Mouse (Mus musculus) testis, adult 2 months (tissue): ENCODE measurements around the gene Olfr988. TPM values are rescaled to one million over a fixed set of nuclear protein-coding genes. Genes with fewer than 3 reads are reported as not detected.
"Not testable (repeated sequence)": the region's sequence is repeated elsewhere in the genome, so short reads cannot be mapped to it uniquely, and the experiment has no call there.

ENCODE experiments used
- H3K27ac ChIP-seq: fragments of 200-500 bp; 2 replicates; pipeline ENCODE4 v1.5.1; 2012; ENCODE audit warnings: low read depth, low read length; ENCODE audit not compliant: control insufficient read depth, insufficient read depth
- H3K27me3 ChIP-seq: fragments of 200-500 bp; 2 replicates; pipeline ENCODE4 v1.6.1; 2012; ENCODE audit warnings: mild to moderate bottlenecking, low read length, moderate library complexity; ENCODE audit not compliant: control insufficient read depth, insufficient read depth
- H3K36me3 ChIP-seq: fragments of 200-500 bp; 2 replicates; pipeline ENCODE4 v1.6.1; 2012; ENCODE audit warnings: mild to moderate bottlenecking, low read length; ENCODE audit not compliant: control insufficient read depth, insufficient read depth
- H3K4me1 ChIP-seq: fragments of 200-500 bp; 2 replicates; pipeline ENCODE4 v1.6.1; 2012; ENCODE audit warnings: low read length; ENCODE audit not compliant: control insufficient read depth, insufficient read depth
- H3K4me3 ChIP-seq: fragments of 200-500 bp; 2 replicates; pipeline ENCODE4 v1.5.1; 2012; ENCODE audit warnings: low read depth, mild to moderate bottlenecking, low read length, moderate library complexity, mixed read lengths; ENCODE audit not compliant: control insufficient read depth
- CTCF ChIP-seq: fragments of 200-500 bp; IDR thresholded peaks from 2 replicates; pipeline ENCODE4 v1.5.1; 2012; ENCODE audit warnings: low read depth, mild to moderate bottlenecking, inconsistent platforms, low read length, moderate library complexity; ENCODE audit not compliant: control insufficient read depth, insufficient read depth, insufficient replicate concordance
- POLR2A ChIP-seq: fragments of 200-500 bp; IDR thresholded peaks from 2 replicates; pipeline ENCODE4 v1.6.1; 2012; ENCODE audit warnings: low read depth, mild to moderate bottlenecking, inconsistent platforms, low read length, moderate library complexity; ENCODE audit not compliant: control insufficient read depth
- polyA plus RNA-seq: library from polyadenylated mRNA; depleted of rRNA; stranded (reverse); fragments of >200 nt; gene quantifications from 2 replicates; pipeline ENCODE4 v1.2.3, GENCODE M21; 2012; rRNA removed

Gene Olfr988
- polyA plus RNA-seq = not detected in 2 replicates

GRCm38 (mm10) chr2:85363127-85363526 lies at the start of gene Olfr988:
Olfr988 (minus strand) TSS chr2:85363227.
- not testable (repeated sequence) for H3K27ac ChIP-seq, H3K4me1 ChIP-seq, H3K36me3 ChIP-seq, H3K4me3 ChIP-seq, H3K27me3 ChIP-seq

DNA sequence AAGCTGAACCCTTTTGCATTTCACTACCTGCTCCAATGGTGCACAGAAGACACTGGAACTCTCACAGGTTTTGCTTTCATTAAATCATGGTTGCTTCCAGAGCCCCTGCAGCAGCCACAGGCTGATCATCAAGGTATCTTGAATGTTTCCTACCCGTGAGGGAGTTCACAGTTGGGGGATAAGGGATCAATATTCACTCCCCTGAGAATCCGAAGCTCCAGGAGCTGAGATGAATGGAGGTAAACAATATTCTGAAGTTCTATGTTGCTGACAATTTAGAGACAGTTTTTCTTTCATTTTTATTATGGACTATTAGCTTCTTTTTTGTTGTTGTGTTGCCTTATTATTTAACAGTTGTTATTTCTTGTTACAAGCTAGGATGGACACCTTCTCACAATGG lies 46.3 kb upstream of the Olfr988 start, which contains the start of gene Olfr992:
Olfr992 (minus strand) TSS at position 101 of the 400 bp plus-strand sequence.
- no peaks in the 10 kb centered on the region for H3K27me3 ChIP-seq
- H3K4me3 ChIP-seq = no peak within 1 kb of the TSS
- H3K36me3 ChIP-seq = no peaks in the 10 kb centered on the region
- H3K4me1 ChIP-seq = no peaks in the 10 kb centered on the region
- TF ChIP-seq POLR2A (no peak), CTCF (no peak)
- no peak within 1 kb of the TSS for H3K27ac ChIP-seq

DNA sequence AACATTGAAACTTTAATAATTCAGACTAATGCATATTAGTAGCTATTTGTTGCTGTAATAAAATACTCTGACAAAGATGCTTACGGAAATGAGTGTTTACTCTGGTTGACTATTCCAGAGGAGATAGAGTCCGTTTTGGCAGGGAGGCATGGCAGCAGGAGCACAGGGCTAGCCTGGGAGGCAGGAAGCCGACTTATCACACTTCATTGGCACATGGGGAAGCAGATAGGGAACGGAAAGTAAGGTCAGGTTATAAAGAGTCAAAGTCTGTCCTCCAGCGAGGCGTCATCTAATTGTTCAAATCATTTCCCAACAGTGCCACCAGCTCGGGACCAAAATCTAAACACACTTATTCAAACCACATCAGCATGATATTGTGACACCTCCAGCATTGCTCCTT lies 23.1 kb downstream of the Olfr988 start:
- H3K27me3 ChIP-seq = no peaks in the 10 kb centered on the region
- TF ChIP-seq CTCF = no peak
- no peak overlapping the region for H3K4me3 ChIP-seq
- H3K4me1 ChIP-seq = no peaks in the 10 kb centered on the region
- H3K36me3 ChIP-seq = no peaks in the 10 kb centered on the region
- no peak overlapping the region for H3K27ac ChIP-seq

- H3K4me3 ChIP-seq = not testable (repeated sequence)
These were observed 23.8 kb downstream of the Olfr988 start, which contains the start of gene Olfr987 for GRCm38 (mm10) chr2:85339215-85339614. Olfr987 (minus strand) TSS chr2:85339315.

GRCm38 (mm10) chr2:85319106-85319505 lies 43.9 kb downstream of the Olfr988 start:
- H3K4me3 ChIP-seq = no peak overlapping the region
- no peaks in the 10 kb centered on the region for H3K27me3 ChIP-seq
- H3K27ac ChIP-seq = no peak overlapping the region
- TF ChIP-seq CTCF = no peak
- TF ChIP-seq POLR2A = no peak
- no peaks in the 10 kb centered on the region for H3K36me3 ChIP-seq
- H3K4me1 ChIP-seq = no peaks in the 10 kb centered on the region

More at GRCm38 (mm10) chr2:85339215-85339614, 23.8 kb downstream of the Olfr988 start, which contains the start of gene Olfr987:
- not testable (repeated sequence) for H3K27ac ChIP-seq, H3K4me1 ChIP-seq, H3K36me3 ChIP-seq, H3K27me3 ChIP-seq

Other genes with a start within 250 kb of the Olfr988 start
- gene Aplnr, start 227.0 kb downstream of the Olfr988 start, polyA plus RNA-seq = 0.27 and 0.52 TPM in 2 replicates
- gene Lrrc55, start 166.0 kb downstream of the Olfr988 start, polyA plus RNA-seq = 5.2 and 7.9 TPM in 2 replicates
- gene Olfr987, start 23.9 kb downstream of the Olfr988 start, polyA plus RNA-seq = not detected in 2 replicates
- not detected in 2 replicates for gene Olfr992, start 46.2 kb upstream of the Olfr988 start, polyA plus RNA-seq
- 0.11 TPM in 1 of 2 replicates, not detected in the other for gene Olfr993, start 51.6 kb upstream of the Olfr988 start, polyA plus RNA-seq
- gene Olfr994, start 73.2 kb upstream of the Olfr988 start, polyA plus RNA-seq = not detected in 2 replicates
- gene Olfr995, start 80.4 kb upstream of the Olfr988 start, polyA plus RNA-seq = not detected in 2 replicates
- not detected in 2 replicates for gene 4833423E24Rik, start 155.8 kb upstream of the Olfr988 start, polyA plus RNA-seq
- gene Olfr996, start 216.0 kb upstream of the Olfr988 start, polyA plus RNA-seq = not detected in 2 replicates
- gene Olfr998, start 225.7 kb upstream of the Olfr988 start, polyA plus RNA-seq = not detected in 2 replicates
- gene Olfr1000, start 248.7 kb upstream of the Olfr988 start, polyA plus RNA-seq = not detected in 2 replicates